Mouse (Mus musculus): ENCODE measurements around the gene Luc7l3.

Luc7l3 gene

GRCm38 (mm10) chr11:94294996-94295845, 26.6 kb downstream of the Luc7l3 start:
- 53% methylated on average over 9 of the region's 9 CpGs for WGBS

DNA sequence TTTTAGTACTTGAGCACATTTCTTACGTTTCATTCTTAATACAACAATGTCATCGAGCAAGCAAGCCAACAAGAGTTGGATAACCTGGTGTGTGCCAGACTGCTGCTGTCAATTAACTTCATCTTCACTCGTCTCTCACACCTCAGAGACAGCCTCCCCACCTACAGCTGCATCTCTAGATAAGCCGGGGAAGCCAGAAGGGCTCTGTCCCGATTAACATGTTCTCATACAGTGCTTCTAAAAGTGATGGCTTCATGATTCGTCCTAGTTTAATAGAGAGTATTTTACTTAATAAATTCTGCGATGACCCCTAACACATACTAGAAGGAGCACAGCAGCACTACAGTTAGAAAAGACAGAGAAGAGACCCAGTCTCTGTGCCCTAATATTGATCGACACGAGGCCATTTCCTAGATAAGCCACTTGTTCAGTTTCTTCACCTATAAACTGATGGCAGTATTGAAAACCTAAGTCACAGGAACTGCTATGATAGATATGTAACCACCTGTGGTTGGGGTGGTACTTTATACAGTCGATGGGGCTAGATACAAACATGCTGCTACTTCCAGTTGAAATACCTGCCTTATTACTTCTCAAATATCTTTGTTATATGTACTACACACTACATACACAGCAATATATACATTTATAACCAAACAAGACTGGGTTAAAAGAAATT, 31.6 kb downstream of the Luc7l3 start:
- WGBS, result 72% methylated on average over 10 of the region's 10 CpGs

DNA sequence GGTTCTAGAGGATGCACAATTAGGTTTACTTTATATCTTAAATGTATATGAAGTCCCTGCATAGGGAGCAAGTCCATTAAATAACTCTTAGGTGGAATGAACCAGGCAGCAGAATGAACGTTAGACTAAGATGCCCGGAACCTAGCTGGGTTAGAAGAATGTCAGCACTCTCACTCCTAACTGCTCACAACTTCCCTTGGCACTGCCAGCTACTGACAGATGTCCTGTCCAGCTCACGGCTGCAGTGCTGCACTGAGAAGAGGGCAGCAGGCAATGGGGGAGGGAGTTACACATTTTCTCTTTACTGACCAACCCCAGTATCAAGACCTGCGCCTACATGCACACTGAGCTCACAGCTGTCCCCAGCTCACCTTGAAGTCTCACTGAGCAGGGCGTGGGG, 34.7 kb downstream of the Luc7l3 start:
- 67% methylated on average over 5 of the region's 5 CpGs for WGBS

GRCm38 (mm10) chr11:94285886-94286574, 35.8 kb downstream of the Luc7l3 start:
- 71% methylated on average over 11 of the region's 11 CpGs for WGBS

- 81% methylated on average over 6 of the region's 6 CpGs for WGBS
Measured at GRCm38 (mm10) chr11:94283536-94284099, 38.2 kb downstream of the Luc7l3 start.

- WGBS, result 50% methylated on average over 5 of the region's 5 CpGs
Measured at GRCm38 (mm10) chr11:94282291-94282690, 39.5 kb downstream of the Luc7l3 start.

DNA sequence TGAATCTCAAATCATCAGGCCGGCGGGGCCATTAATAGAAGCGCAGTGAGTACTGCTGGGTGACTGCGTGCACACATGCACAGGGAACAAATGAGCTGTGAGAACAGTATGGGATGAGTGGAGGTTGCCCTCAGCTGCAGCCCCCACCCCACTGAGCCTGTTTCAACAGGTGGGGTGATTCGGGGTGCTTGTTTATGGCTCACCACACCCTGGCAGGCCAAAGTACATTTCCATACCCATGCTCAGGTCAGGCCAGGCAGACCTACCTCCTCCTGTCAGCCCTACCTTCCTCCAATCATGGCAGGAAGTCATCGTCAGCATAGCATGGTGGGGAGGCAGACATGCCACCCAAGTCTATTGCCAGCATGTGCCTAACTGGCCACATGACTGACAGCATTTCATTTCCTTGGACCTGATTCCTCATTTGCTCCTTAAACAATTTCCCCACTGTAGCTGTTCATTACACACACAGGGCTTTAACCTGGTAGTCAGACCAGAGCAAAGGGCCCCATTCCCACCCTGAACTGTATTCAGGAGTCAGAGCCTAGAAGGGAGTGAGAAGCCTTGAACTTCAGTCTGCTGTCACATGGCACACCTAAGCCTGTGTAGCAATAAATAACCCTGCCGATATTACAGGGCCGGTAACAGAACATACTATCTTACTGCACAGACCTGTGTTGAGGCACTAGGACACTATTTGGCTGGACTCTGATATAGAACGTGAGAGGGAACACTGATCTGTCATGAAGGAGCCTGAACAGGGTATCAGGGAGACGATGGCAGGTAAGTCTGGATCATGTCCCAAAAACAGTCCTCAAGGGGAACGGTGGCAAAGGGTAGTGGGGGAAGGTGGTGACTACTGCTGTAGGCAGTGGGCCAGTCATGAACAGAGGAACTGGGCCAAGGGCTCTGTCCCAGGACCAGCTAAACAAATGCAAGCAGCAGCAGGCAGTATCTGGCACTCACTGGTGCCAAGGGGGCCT, 40.3 kb downstream of the Luc7l3 start, which contains the start of gene Gm21885:
TSS of gene Gm21885 (plus strand) at position 675 of the 983 bp plus-strand sequence.
- 62% methylated on average over 11 of the region's 11 CpGs for WGBS

DNA sequence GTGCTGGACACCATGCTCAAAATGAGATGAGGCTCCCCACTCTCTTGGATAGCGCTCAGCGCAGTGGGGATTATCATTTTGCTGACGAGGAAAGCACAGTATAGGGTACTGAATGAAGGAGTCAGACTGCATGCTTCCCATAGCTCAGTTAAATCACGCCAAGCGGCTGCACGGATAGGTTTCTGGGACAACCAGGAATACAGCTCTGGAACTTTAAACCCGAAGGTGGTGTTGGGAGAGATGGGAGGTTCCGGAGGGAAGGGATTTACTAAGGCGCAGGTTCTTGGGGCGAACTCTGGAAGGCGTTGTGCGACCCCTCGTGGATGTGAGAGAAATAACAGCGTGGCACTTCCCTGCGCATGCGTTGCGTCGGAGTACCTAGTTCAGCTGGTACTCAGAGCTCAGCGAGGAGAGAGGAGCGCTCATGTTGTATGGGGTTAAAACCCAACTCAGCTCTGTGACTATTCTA, 44.9 kb downstream of the Luc7l3 start:
- WGBS, result 6% methylated on average over 20 of the region's 20 CpGs

GRCm38 (mm10) chr11:94275686-94276085, 46.1 kb downstream of the Luc7l3 start:
- WGBS, result 90% methylated on average over 2 of the region's 2 CpGs

GRCm38 (mm10) chr11:94275226-94275625, 46.6 kb downstream of the Luc7l3 start:
- 92% methylated on average over 7 of the region's 7 CpGs for WGBS

DNA sequence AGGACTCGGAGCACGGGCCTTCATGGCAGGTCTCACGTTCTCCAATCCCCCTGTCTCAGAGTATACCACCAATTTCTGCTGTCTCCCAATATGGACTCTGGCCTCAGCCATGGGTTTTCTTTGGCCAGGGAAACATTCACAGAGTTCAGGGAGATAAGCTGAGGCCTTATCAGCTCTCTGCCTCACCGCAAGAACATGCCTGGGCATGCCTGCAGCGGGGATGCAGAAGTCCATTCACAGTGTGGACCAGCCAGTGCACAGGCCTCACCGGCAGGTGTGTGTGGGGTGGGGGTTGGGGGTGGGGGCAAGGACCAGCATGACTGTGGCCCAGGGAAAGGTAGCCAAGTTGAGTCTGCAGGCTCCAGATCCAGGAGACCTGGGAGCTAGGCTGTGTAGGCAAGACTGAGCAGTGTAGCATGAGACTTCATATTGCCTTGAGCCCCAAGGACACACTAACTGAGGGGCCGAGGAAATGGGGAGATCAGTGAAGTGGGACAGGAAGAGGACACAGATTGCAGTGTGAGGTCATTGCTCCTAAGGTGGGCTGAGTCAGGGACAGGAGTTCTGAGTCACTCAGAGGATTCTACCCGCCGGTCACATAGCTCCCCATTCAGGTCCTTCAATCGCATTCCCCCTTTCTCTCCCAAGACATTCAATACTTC, 47.5 kb downstream of the Luc7l3 start:
- WGBS, result 93% methylated on average over 10 of the region's 10 CpGs

DNA sequence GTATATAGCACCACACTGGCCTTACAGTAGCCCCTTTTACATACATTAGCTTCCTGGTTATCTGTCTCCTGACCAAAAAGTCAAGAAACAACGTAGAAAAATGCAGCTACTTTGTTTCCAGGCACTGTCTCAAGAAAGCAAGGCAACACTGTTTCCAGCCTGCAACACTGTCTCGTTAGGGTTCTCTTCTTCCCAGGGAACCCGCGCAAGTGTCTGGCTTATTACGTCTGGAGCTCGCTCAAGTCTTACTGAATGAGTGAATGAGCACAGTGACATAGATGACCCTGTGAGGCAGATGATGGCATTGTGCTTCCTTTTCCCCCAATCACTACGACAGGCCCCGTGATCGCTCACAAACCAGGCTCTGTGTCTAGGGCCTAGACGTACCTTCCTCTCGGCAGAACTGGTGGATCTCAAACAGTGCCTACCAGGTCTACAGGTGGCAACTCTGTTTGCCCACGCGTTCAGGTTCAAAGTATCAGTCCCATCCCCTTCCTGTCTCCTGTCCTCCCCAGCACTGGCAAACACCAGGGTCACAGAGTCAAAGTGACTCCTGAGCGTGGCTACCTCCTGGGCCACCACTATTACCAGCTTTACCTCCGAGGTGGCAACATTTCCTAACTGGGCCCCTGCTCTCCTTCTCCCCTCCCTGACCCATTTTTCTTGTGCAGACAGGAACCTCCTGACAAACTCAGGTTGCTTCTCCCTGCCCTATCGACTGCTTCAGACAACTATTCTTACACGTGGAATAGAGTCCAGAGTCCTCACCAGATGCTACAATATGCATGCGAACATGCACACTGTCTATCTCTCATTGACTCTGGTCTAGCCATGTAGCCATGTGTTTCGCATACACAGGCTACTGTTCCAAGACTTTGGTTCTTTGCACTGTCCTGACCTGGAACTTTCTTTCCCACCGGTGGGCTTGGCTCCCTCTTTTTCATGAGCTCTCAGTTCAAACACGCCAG, 48.5 kb downstream of the Luc7l3 start:
- WGBS, result 90% methylated on average over 21 of the region's 21 CpGs

GRCm38 (mm10) chr11:94271015-94271414, 50.8 kb downstream of the Luc7l3 start:
- 95% methylated on average over 2 of the region's 2 CpGs for WGBS

GRCm38 (mm10) chr11:94269906-94270305, 51.9 kb downstream of the Luc7l3 start:
- WGBS, result 93% methylated on average over 7 of the region's 7 CpGs

GRCm38 (mm10) chr11:94266155-94266554, 55.6 kb downstream of the Luc7l3 start:
- 78% methylated on average over 3 of the region's 3 CpGs for WGBS

DNA sequence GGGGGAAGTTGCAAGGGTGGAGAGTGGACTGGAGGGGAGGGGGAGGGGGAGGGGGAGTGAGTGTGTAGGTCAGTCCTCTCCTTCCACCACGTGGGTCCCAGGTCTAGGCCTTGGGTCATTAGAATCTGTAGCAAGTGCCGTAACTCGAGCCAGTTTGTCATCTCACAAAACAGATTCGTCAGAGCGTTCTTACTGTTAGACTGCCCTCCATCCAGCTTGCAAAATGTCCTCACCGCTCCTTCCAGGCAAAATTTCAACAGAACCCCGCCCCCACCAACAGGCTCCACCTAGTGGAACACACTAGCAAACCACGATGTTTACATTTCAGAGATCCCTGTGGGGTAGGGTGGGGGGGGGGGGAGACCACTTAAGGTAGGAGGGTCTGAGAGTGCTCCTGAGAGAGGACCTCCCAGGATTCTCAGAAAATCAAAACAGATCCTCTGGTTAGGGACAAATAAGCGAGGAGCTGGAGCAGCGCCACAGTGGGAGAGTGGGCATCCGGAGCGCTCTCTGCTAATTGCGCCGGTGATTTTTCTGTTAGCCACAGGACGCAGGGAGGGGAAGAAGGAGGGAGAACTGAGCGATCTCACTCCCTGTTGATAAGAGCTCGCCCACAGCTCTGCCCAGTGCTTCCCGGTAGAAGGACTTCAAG, 56.5 kb downstream of the Luc7l3 start:
- 5% methylated on average over 18 of the region's 18 CpGs for WGBS

DNA sequence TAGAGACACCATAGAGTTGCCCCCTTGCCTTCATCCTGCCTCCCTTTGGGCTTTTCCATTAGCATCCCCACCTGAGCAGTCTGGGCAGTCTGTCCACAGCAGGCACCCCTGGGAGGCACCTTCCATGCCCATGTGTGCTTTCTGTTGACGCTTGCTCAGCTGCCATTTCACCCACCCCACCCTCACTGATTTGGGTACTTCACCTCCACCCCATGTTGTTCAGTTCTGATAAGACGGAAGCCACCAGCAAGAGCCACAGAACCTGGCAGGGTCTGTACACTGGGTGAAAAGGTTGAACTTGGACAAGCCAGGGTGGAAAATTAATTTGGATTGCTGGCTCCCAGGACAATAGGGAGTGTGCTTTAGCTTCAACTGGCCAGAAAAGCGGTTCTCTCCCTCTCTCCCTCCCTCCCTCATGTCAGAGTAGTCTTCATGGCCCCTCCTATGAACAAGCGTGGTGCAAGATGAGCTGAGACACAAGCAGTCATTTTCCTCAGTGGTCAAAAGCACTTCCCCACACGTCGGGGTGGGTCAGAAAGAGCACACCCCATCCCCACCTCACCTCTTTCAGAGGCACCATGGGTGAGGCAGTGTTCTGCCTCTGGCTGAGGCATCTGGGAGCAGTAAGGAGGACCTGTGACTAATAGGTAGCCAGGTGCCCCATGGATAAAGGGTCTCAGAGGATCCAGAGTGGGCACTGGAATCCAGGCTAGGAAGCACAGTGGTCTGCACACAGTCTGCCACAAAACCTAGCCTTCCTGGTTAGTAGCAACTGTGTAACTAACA, 60.0 kb downstream of the Luc7l3 start:
- 92% methylated on average over 6 of the region's 6 CpGs for WGBS

- WGBS, result 79% methylated on average over 4 of the region's 4 CpGs
Measured at GRCm38 (mm10) chr11:94259814-94260213, 62.0 kb downstream of the Luc7l3 start.

Measured in cerebral cortex, adult 2 months (tissue).